Mouse (Mus musculus) CD4-positive, CD25-positive, alpha-beta regulatory T cell, adult 4 months (primary cell): ENCODE measurements around the gene Flt3l. TPM values are rescaled to one million over a fixed set of nuclear protein-coding genes. Genes with fewer than 3 reads are reported as not detected.
A peak's percentile ranks its signal among the peaks of the same experiment; 100 is the strongest.
"Not testable (repeated sequence)": the region's sequence is repeated elsewhere in the genome, so short reads cannot be mapped to it uniquely, and the experiment has no call there.

Source experiments
- ATAC-seq: one replicate; pipeline ENCODE4 v1.8.0; 2017
- polyA plus RNA-seq, 2 experiments: library from polyadenylated mRNA; unstranded; fragments of 100-300 nt; shearing (Covaris generic); gene quantifications; one replicate each; pipeline ENCODE4 v1.2.1; 2017

Gene Flt3l
- polyA plus RNA-seq: 10 to 100 TPM; 89.0 to 91.7 TPM

GRCm38 (mm10) chr7:45135993-45136567 lies at the start of gene Flt3l, which contains the start of gene Gm45713:
TSS of gene Flt3l (minus strand) at chr7:45136432.
TSS of gene Gm45713 (minus strand) at chr7:45136231.
- ATAC-seq: peak; percentile 84

- ATAC-seq: no peak
These were observed 49.7 kb upstream of the Flt3l start for GRCm38 (mm10) chr7:45185921-45186320.

- ATAC-seq: no peak
These were observed 47.4 kb upstream of the Flt3l start for GRCm38 (mm10) chr7:45183672-45184071.

GRCm38 (mm10) chr7:45182606-45183005 lies 46.4 kb upstream of the Flt3l start:
- ATAC-seq: no peak

GRCm38 (mm10) chr7:45182199-45182601 lies 46.0 kb upstream of the Flt3l start:
- peak; percentile 96 for ATAC-seq

GRCm38 (mm10) chr7:45181540-45181939 lies 45.3 kb upstream of the Flt3l start:
- ATAC-seq: no peak

GRCm38 (mm10) chr7:45180896-45181477 lies 44.8 kb upstream of the Flt3l start, which contains the start of gene Pth2:
TSS of gene Pth2 (plus strand) at chr7:45180995.
- no peak for ATAC-seq

GRCm38 (mm10) chr7:45179469-45179868 lies 43.2 kb upstream of the Flt3l start, which contains the start of gene Gfy:
TSS of gene Gfy (minus strand) at chr7:45179569.
- no peak for ATAC-seq

GRCm38 (mm10) chr7:45178550-45178949 lies 42.3 kb upstream of the Flt3l start:
- no peak for ATAC-seq

GRCm38 (mm10) chr7:45176356-45176755 lies 40.1 kb upstream of the Flt3l start:
- no peak for ATAC-seq

GRCm38 (mm10) chr7:45175929-45176328 lies 39.7 kb upstream of the Flt3l start:
- ATAC-seq: no peak

GRCm38 (mm10) chr7:45175398-45175797 lies 39.2 kb upstream of the Flt3l start:
- ATAC-seq: no peak

GRCm38 (mm10) chr7:45174567-45175280 lies 38.5 kb upstream of the Flt3l start:
- no peak for ATAC-seq

- not testable (repeated sequence) for ATAC-seq
These were observed 37.5 kb upstream of the Flt3l start for GRCm38 (mm10) chr7:45173772-45174171.

GRCm38 (mm10) chr7:45172974-45173373 lies 36.7 kb upstream of the Flt3l start:
- ATAC-seq: no peak

GRCm38 (mm10) chr7:45169495-45169894 lies 33.3 kb upstream of the Flt3l start:
- ATAC-seq: no peak

GRCm38 (mm10) chr7:45168656-45169055 lies 32.4 kb upstream of the Flt3l start:
- ATAC-seq: no peak

- ATAC-seq: no peak
These were observed 31.7 kb upstream of the Flt3l start for GRCm38 (mm10) chr7:45167761-45168445.

- no peak for ATAC-seq
These were observed 30.7 kb upstream of the Flt3l start for GRCm38 (mm10) chr7:45166950-45167401.

- ATAC-seq: no peak
These were observed 29.5 kb upstream of the Flt3l start for GRCm38 (mm10) chr7:45165701-45166100.

GRCm38 (mm10) chr7:45164833-45165232 lies 28.6 kb upstream of the Flt3l start:
- ATAC-seq: no peak

GRCm38 (mm10) chr7:45163735-45164490 lies 27.7 kb upstream of the Flt3l start, which contains the start of gene Slc17a7:
TSS of gene Slc17a7 (plus strand) at chr7:45163949.
- no peak for ATAC-seq
